Mouse (Mus musculus) heart, embryonic 14.5 days (tissue): ENCODE results near the gene Galntl6. TPM values are rescaled to one million over a fixed set of nuclear protein-coding genes. Genes with fewer than 3 reads are reported as not detected.

Experiments
- ATAC-seq: fragments of 200-750 bp; cut with Nextera tagmentation; 2 replicates; pipeline ENCODE4 v1.8.0; 2017; ENCODE audit warnings: low read depth, moderate TSS enrichment; ENCODE audit not compliant: insufficient number of reproducible peaks, insufficient read depth, low FRiP score
- H3K27ac ChIP-seq, 2 experiments: fragments of 200-500 bp in 1 of 2; fragments of 300-500 bp in 1 of 2; sonication (generic) in 1 of 2; replicated peaks in 1 of 2; 2 replicates each; pipeline ENCODE4 v1.5.1; 2012 to 2014; ENCODE audit warnings: low read depth in 2 of 2, low read length in 2 of 2, control low read depth in 1 of 2, mild to moderate bottlenecking in 1 of 2, mixed read lengths in 1 of 2; ENCODE audit not compliant: control insufficient read depth in 1 of 2, insufficient read depth in 1 of 2
- H3K27me3 ChIP-seq: fragments of 300-500 bp; sonication (generic); 2 replicates; pipeline ENCODE4 v1.6.1; 2014; ENCODE audit warnings: mild to moderate bottlenecking, low read length, control low read depth; ENCODE audit not compliant: control insufficient read depth, insufficient read depth
- H3K36me3 ChIP-seq: fragments of 300-500 bp; sonication (generic); 2 replicates; pipeline ENCODE4 v1.6.1; 2014; ENCODE audit warnings: mild to moderate bottlenecking, control low read depth, low read length, mixed read lengths; ENCODE audit not compliant: control insufficient read depth, insufficient read depth
- H3K4me1 ChIP-seq, 2 experiments: fragments of 200-500 bp in 1 of 2; fragments of 300-500 bp in 1 of 2; sonication (generic) in 1 of 2; 2 replicates each; pipeline ENCODE4 v1.6.1; 2012 to 2014; ENCODE audit warnings: low read length in 2 of 2, control low read depth in 1 of 2, mixed read lengths in 1 of 2; ENCODE audit not compliant: control insufficient read depth in 2 of 2, insufficient read depth in 2 of 2
- H3K4me2 ChIP-seq: fragments of 300-500 bp; sonication (generic); 2 replicates; pipeline ENCODE4 v1.6.1; 2014; ENCODE audit warnings: mild to moderate bottlenecking, low read length
- H3K4me3 ChIP-seq, 2 experiments: fragments of 200-500 bp in 1 of 2; fragments of 300-500 bp in 1 of 2; sonication (generic) in 1 of 2; 2 replicates each; pipeline ENCODE4 v1.5.1; 2012 to 2014; ENCODE audit warnings: low read length in 2 of 2, mild to moderate bottlenecking in 2 of 2, control low read depth in 1 of 2, low read depth in 1 of 2, moderate library complexity in 1 of 2; ENCODE audit not compliant: control insufficient read depth in 1 of 2, insufficient read depth in 1 of 2
- H3K9ac ChIP-seq: fragments of 300-500 bp; sonication (generic); 2 replicates; pipeline ENCODE4 v1.6.1; 2014; ENCODE audit warnings: mild to moderate bottlenecking, low read length
- H3K9me3 ChIP-seq: fragments of 300-500 bp; sonication (generic); 2 replicates; pipeline ENCODE4 v1.6.1; 2016; ENCODE audit warnings: low read length, control low read depth; ENCODE audit not compliant: control insufficient read depth
- WGBS: fragments of 180-500 bp; shearing (Covaris S2); extraction: QIAGEN DNeasy Blood & Tissue Kit; methylation state at CpG from one replicate; pipeline ENCODE4 v1.1.7; 2014; 5-methylcytosine and 5-hydroxymethylcytosine counted together
- polyA plus RNA-seq: library from polyadenylated mRNA; unstranded; fragments of >200 nt; fragmentation: Nextera tagmentation; extraction: Ambion mirVana; gene quantifications from 2 replicates; pipeline ENCODE4 v1.2.1, GENCODE M21; 2014

Gene Galntl6
- polyA plus RNA-seq, 1 experiment from 2014 or later: 0.07 TPM

GRCm38 (mm10) chr8:58265485-58265884 lies 647.0 kb downstream of the Galntl6 start:
- H3K4me2 ChIP-seq: no peak overlapping the region
- H3K9ac ChIP-seq: no peak overlapping the region
- no peaks in the 10 kb centered on the region for H3K27me3 ChIP-seq
- WGBS: 56% methylated on average over 2 of the region's 2 CpGs
- no peak overlapping the region for H3K4me3 ChIP-seq
- H3K27ac ChIP-seq: no peak overlapping the region
- no peaks in the 10 kb centered on the region for H3K4me1 ChIP-seq
- H3K9me3 ChIP-seq: no peaks in the 10 kb centered on the region
- no peak for ATAC-seq
- H3K36me3 ChIP-seq: no peaks in the 10 kb centered on the region

DNA sequence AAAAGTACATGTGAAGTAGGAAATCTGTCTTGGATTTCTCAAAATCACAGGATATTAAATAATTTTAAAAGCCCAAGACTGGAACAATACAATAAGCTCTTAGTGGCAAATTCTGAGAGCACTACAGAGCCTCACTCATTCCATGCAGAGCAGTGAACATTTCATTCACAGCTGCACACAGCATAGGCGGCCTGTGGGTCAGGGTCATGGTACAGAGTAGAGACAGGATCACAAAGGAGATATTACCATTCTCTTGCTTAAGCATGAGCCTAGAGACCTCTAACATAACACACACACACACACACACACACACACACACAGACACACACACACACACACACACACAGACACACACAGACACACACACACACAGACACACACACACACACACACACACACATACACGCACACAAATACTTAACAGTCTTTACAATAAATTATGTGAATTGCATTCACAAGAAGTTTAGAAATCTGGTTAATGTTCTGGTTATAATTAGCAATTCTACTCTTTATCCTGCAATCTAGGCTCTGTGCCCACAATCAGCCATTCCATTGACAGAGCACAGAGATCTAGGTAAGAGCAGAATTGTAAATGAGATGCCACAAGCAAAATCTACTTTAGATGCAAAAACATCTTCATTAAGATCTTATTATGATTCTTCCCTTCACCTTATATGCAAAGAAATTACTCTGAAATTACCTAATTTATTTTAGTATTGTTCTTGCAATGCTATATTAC lies 653.7 kb downstream of the Galntl6 start:
- H3K4me2 ChIP-seq: no peak overlapping the region
- no peaks in the 10 kb centered on the region for H3K9me3 ChIP-seq
- H3K4me1 ChIP-seq: no peaks in the 10 kb centered on the region
- H3K9ac ChIP-seq: no peak overlapping the region
- WGBS: 76% methylated on average over 2 of the region's 2 CpGs
- no peaks in the 10 kb centered on the region for H3K27me3 ChIP-seq
- H3K27ac ChIP-seq: no peak overlapping the region
- no peaks in the 10 kb centered on the region for H3K36me3 ChIP-seq
- ATAC-seq: no peak
- H3K4me3 ChIP-seq: no peak overlapping the region

DNA sequence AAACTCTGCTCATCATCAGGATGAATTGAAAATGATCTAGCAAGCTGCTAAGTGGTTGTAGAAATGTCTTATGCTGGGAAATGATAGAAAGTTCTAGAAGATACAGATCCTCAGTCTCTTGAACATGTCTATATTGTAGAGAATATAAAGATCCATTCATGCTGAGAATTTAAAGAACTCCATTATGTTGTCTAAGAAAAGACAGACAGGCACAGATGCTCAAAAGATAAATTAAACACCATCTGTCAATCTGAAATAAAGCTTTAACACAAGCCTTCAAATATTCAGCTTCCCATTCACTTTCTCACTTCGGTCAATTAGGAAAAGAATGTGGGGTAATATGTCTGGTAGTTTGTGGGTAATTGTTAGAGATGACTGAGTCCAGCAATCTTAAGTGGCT lies 658.8 kb downstream of the Galntl6 start:
- Histone ChIP-seq H3K4me2 (no peak overlapping the region), H3K9me3 (no peaks in the 10 kb centered on the region), H3K4me3 (no peak overlapping the region), H3K4me1 (no peaks in the 10 kb centered on the region), H3K9ac (no peak overlapping the region), H3K27me3 (no peaks in the 10 kb centered on the region), H3K36me3 (no peaks in the 10 kb centered on the region), H3K27ac (no peak overlapping the region)
- ATAC-seq: no peak
- WGBS: 77% methylated on average over 1 of the region's 1 CpGs

DNA sequence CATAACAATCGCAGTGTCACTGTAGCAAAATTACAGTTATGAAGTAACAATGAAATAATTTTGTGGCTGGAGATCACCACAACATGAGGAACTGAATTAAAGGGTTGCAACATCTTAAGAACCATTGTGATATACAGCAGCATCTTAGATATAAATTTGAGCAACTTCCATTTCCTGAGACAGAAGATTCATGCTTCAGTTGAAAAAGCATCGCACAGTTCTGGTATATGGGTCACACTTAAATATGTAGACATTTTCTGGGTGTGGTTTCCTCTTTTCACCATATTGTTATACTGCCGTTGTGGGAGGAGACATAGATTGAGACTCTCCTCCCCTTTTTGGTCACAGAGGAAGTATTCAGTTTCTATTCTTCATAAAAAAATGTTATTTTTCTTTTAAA lies 667.6 kb downstream of the Galntl6 start:
- H3K9ac ChIP-seq: no peak overlapping the region
- no peaks in the 10 kb centered on the region for H3K9me3 ChIP-seq
- 81% methylated on average over 3 of the region's 3 CpGs for WGBS
- H3K4me1 ChIP-seq: no peaks in the 10 kb centered on the region
- no peak overlapping the region for H3K4me3 ChIP-seq
- no peaks in the 10 kb centered on the region for H3K36me3 ChIP-seq
- no peak overlapping the region for H3K27ac ChIP-seq
- no peak for ATAC-seq
- H3K27me3 ChIP-seq: no peaks in the 10 kb centered on the region
- H3K4me2 ChIP-seq: no peak overlapping the region

- Histone ChIP-seq H3K9me3 (no peaks in the 10 kb centered on the region), H3K4me2 (no peak overlapping the region), H3K36me3 (no peaks in the 10 kb centered on the region), H3K9ac (no peak overlapping the region), H3K27ac (no peak overlapping the region), H3K4me1 (no peaks in the 10 kb centered on the region), H3K4me3 (no peak overlapping the region), H3K27me3 (no peaks in the 10 kb centered on the region)
- WGBS: 14% methylated on average over 2 of the region's 2 CpGs
- no peak for ATAC-seq
Measured at GRCm38 (mm10) chr8:58234220-58234619, 678.2 kb downstream of the Galntl6 start.

DNA sequence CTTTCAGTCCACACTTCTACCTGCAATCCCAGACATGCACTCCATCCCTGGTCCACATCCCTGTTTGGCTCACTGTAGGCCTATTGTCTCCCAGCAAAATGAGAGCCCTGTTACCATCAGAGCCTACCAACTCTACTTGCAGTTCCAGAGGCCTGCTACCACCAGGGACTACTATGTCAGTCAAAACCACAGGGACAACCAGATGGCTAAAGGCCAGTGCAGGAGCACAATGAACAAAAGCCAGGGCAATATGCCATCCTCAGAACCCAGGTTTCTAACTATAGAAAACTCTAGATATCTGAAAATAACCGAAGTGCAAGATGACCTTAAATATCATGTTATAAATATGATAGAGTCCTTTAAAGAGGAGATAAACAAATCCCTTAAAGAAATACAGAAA lies 683.7 kb downstream of the Galntl6 start:
- no peaks in the 10 kb centered on the region for H3K36me3 ChIP-seq
- H3K4me3 ChIP-seq: no peak overlapping the region
- H3K9me3 ChIP-seq: no peaks in the 10 kb centered on the region
- no peak for ATAC-seq
- no peaks in the 10 kb centered on the region for H3K27me3 ChIP-seq
- 54% methylated on average over 1 of the region's 1 CpGs for WGBS
- no peak overlapping the region for H3K9ac ChIP-seq
- no peak overlapping the region for H3K4me2 ChIP-seq
- no peaks in the 10 kb centered on the region for H3K4me1 ChIP-seq
- H3K27ac ChIP-seq: no peak overlapping the region

GRCm38 (mm10) chr8:58217885-58218284 lies 694.6 kb downstream of the Galntl6 start:
- Histone ChIP-seq H3K4me3 (no peak overlapping the region), H3K4me1 (no peaks in the 10 kb centered on the region), H3K9me3 (no peaks in the 10 kb centered on the region), H3K27me3 (no peaks in the 10 kb centered on the region), H3K4me2 (no peak overlapping the region), H3K36me3 (no peaks in the 10 kb centered on the region), H3K27ac (no peak overlapping the region), H3K9ac (no peak overlapping the region)
- no peak for ATAC-seq
- WGBS: 65% methylated on average over 8 of the region's 8 CpGs

DNA sequence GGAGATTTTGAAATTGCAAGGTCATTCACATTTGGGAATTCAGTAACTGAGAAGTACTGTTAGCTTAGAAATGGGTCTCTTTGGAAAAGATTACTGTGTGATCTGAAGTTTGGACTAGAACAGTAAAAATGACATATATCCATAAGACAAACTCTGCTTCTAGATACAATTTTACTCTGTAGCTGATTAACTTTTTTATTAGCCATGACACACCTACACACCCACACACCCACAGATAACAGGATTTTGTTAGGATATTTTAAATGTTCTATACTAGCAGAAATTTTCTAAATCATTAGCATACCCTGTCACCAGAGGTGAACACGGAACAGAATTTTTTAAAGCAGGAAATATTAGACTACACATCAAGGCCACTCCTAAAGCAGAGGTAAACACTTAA lies 722.7 kb downstream of the Galntl6 start:
- no peak overlapping the region for H3K9ac ChIP-seq
- H3K27me3 ChIP-seq: no peaks in the 10 kb centered on the region
- WGBS: 73% methylated on average over 1 of the region's 1 CpGs
- no peak overlapping the region for H3K4me2 ChIP-seq
- H3K9me3 ChIP-seq: no peaks in the 10 kb centered on the region
- H3K4me1 ChIP-seq: no peaks in the 10 kb centered on the region
- no peak overlapping the region for H3K27ac ChIP-seq
- no peaks in the 10 kb centered on the region for H3K36me3 ChIP-seq
- ATAC-seq: no peak
- H3K4me3 ChIP-seq: no peak overlapping the region
